Mouse (Mus musculus) CH12.LX (cell line): ENCODE measurements around the gene 5031439G07Rik. TPM values are rescaled to one million over a fixed set of nuclear protein-coding genes. Genes with fewer than 3 reads are reported as not detected.

Source experiments
- DNase-seq: peaks from one replicate; pipeline ENCODE4 v3.0.0-alpha.2; 2013; ENCODE audit errors: extremely low read depth
- H3K27ac ChIP-seq: 2 replicates; pipeline ENCODE4 v1.5.1; 2012; ENCODE audit warnings: low read depth, mild to moderate bottlenecking, control low read depth, moderate library complexity; ENCODE audit not compliant: insufficient read depth
- H3K27me3 ChIP-seq: replicated peaks from 2 replicates; pipeline ENCODE3; 2012; ENCODE audit warnings: inconsistent platforms
- H3K36me3 ChIP-seq, 2 experiments: replicated peaks in 1 of 2; 2 replicates each; pipeline versions ENCODE3 to v1.6.1; 2012; ENCODE audit warnings: inconsistent platforms in 1 of 2, low read length in 1 of 2, mild to moderate bottlenecking in 1 of 2, mixed read lengths in 1 of 2, moderate library complexity in 1 of 2; ENCODE audit not compliant: control insufficient read depth in 1 of 2, insufficient read depth in 1 of 2
- H3K4me1 ChIP-seq, 2 experiments: 2 replicates each; pipeline ENCODE4 v1.6.1; 2012; ENCODE audit warnings: inconsistent platforms in 1 of 2, moderate library complexity in 1 of 2; ENCODE audit not compliant: insufficient read depth in 2 of 2, control insufficient read depth in 1 of 2
- H3K4me2 ChIP-seq: 2 replicates; pipeline ENCODE4 v1.6.1; 2012; ENCODE audit warnings: low read depth, mild to moderate bottlenecking, control low read depth; ENCODE audit not compliant: poor library complexity, insufficient read depth, severe bottlenecking
- H3K4me3 ChIP-seq, 3 experiments: fragments of 150-350 bp in 1 of 3; sonication (generic) in 1 of 3; replicated peaks in 1 of 3; 2 replicates each; pipeline versions ENCODE3 to v1.5.1; 2011 to 2012; ENCODE audit warnings: low read depth in 2 of 3, low read length in 2 of 3, mild to moderate bottlenecking in 2 of 3, moderate library complexity in 2 of 3, control low read depth in 1 of 3, improper control_type of control experiment in 1 of 3, inconsistent platforms in 1 of 3, mixed read lengths in 1 of 3; ENCODE audit not compliant: poor library complexity in 1 of 3
- H3K79me2 ChIP-seq: replicated peaks from 2 replicates; pipeline ENCODE4 v1.6.1; 2012; ENCODE audit warnings: mild to moderate bottlenecking, moderate library complexity; ENCODE audit not compliant: control insufficient read depth, poor library complexity, insufficient read depth, severe bottlenecking; ENCODE audit errors: extremely low read depth
- H3K9ac ChIP-seq: 2 replicates; pipeline ENCODE4 v1.6.1; 2012; ENCODE audit warnings: low read depth, mild to moderate bottlenecking, control low read depth, moderate library complexity; ENCODE audit not compliant: insufficient read depth
- H3K9me3 ChIP-seq: replicated peaks from 2 replicates; pipeline ENCODE3; 2012; ENCODE audit warnings: low read length, inconsistent platforms, mixed read lengths
- BHLHE40 ChIP-seq: IDR thresholded peaks from 2 replicates; pipeline ENCODE4 v1.6.1; 2011; ENCODE audit warnings: mild to moderate bottlenecking, low read depth, low read length, improper control_type of control experiment
- CHD1 ChIP-seq: IDR thresholded peaks from 2 replicates; pipeline ENCODE4 v1.6.1; 2012; ENCODE audit warnings: low read depth, low read length, improper control_type of control experiment, inconsistent platforms
- CTCF ChIP-seq, 2 experiments: IDR thresholded peaks in 1 of 2; conservative IDR thresholded peaks in 1 of 2; 2 replicates each; pipeline ENCODE4 v1.5.1; 2011 to 2012; ENCODE audit warnings: low read depth in 2 of 2, low read length in 2 of 2, improper control_type of control experiment in 1 of 2, inconsistent platforms in 1 of 2, mild to moderate bottlenecking in 1 of 2, moderate library complexity in 1 of 2
- EP300 ChIP-seq: IDR thresholded peaks from 2 replicates; pipeline ENCODE4 v1.6.1; 2011; ENCODE audit warnings: low read length, improper control_type of control experiment
- ETS1 ChIP-seq: conservative IDR thresholded peaks from 2 replicates; pipeline ENCODE4 v1.6.1; 2012; ENCODE audit warnings: low read depth, mild to moderate bottlenecking, inconsistent platforms, low read length, improper control_type of control experiment, moderate library complexity
- IRF4 ChIP-seq: IDR thresholded peaks from 2 replicates; pipeline ENCODE4 v1.6.1; 2014; ENCODE audit warnings: low read depth, mild to moderate bottlenecking, inconsistent platforms, low read length, improper control_type of control experiment
- MEF2A ChIP-seq: IDR thresholded peaks from 2 replicates; pipeline ENCODE4 v1.6.1; 2014; ENCODE audit warnings: low read depth, mild to moderate bottlenecking, inconsistent platforms, low read length, improper control_type of control experiment, borderline replicate concordance
- NRF1 ChIP-seq: IDR thresholded peaks from 2 replicates; pipeline ENCODE4 v1.6.1; 2014; ENCODE audit warnings: low read depth, mild to moderate bottlenecking, inconsistent platforms, low read length, improper control_type of control experiment, moderate library complexity
- RAD21 ChIP-seq: IDR thresholded peaks from 2 replicates; pipeline ENCODE4 v1.6.1; 2011; ENCODE audit warnings: low read depth, mild to moderate bottlenecking, low read length, improper control_type of control experiment, moderate library complexity
- SIN3A ChIP-seq: IDR thresholded peaks from 2 replicates; pipeline ENCODE4 v1.6.1; 2012; ENCODE audit warnings: low read length, improper control_type of control experiment, inconsistent platforms
- SMC3 ChIP-seq: IDR thresholded peaks from 2 replicates; pipeline ENCODE4 v1.6.1; 2011; ENCODE audit warnings: low read depth, low read length, improper control_type of control experiment
- TBP ChIP-seq: conservative IDR thresholded peaks from 2 replicates; pipeline ENCODE4 v1.6.1; 2011; ENCODE audit warnings: low read depth, low read length, improper control_type of control experiment
- UBTF ChIP-seq: IDR thresholded peaks from 2 replicates; pipeline ENCODE4 v1.6.1; 2012; ENCODE audit warnings: low read depth, mild to moderate bottlenecking, inconsistent platforms, low read length, improper control_type of control experiment, moderate library complexity
- USF2 ChIP-seq: conservative IDR thresholded peaks from 2 replicates; pipeline ENCODE4 v1.6.1; 2011; ENCODE audit warnings: low read depth, low read length, improper control_type of control experiment
- dilution Hi-C: fragments of 300-500 bp; cut with MboI; formaldehyde crosslinking; loops from 2 replicates; pipeline ENCODE4 v1.14.3; 2020; ENCODE audit warnings: low sequenced_read_pairs; ENCODE audit not compliant: extremely low pct_unique_long_range_greater_than_20kb, extremely low pct_ligation_motif_present
- in situ Hi-C: fragments of 300-500 bp; cut with MboI; formaldehyde crosslinking; loops from 3 replicates; pipeline ENCODE4 v1.14.3; 2019; ENCODE audit warnings: low sequenced_read_pairs, low pct_ligation_motif_present, low pct_unique_long_range_greater_than_20kb, mixed read lengths
- polyA plus RNA-seq: library from polyadenylated mRNA; unstranded; fragments of >175 nt; gene quantifications from 2 replicates; pipeline ENCODE4 v1.2.1, GENCODE M21; 2012; ENCODE audit warnings: low read depth; ENCODE audit not compliant: insufficient read length
- total RNA-seq, 2 experiments: library from RNA; depleted of rRNA; stranded (reverse); fragments of 300-350 nt in 1 of 2; fragments of >200 nt in 1 of 2; gene quantifications; 2 replicates each; pipeline ENCODE4 v1.2.3; 2012 to 2014

Gene 5031439G07Rik
- total and polyA plus RNA-seq, 3 experiments = 8.6 to 26.0 (median 10.9) TPM

- Histone ChIP-seq H3K36me3 (peaks cover 22 to 42% of the 10 kb centered on the region in 2 experiments), H3K9ac (peak overlapping the region; percentile 94), H3K79me2 (peaks cover 61% of the 10 kb centered on the region), H3K27ac (no peak overlapping the region), H3K4me3 (peak overlapping the region; percentile 64 to 98 (median 94)), H3K27me3 (no peaks in the 10 kb centered on the region), H3K4me1 (peaks cover 0 to 35% of the 10 kb centered on the region in 2 experiments; a peak in 2 of 4 replicates), H3K9me3 (no peaks in the 10 kb centered on the region), H3K4me2 (peak overlapping the region; percentile 100)
- in situ Hi-C loops = loop anchor here (5.0 to 10.0 kb wide), 3 partner anchors 72 to 250 kb away; no protein-coding TSS in a partner anchor
- TF ChIP-seq NRF1 = 0 out of 2 replicates have a peak, but pooled peaks have one; percentile 9
- TF ChIP-seq TBP = no peak
- TF ChIP-seq CHD1 = no peak
- peak; percentile 25; the same call in 1 of the 2 replicates for TF ChIP-seq IRF4
- TF ChIP-seq EP300 = no peak
- peak; percentile 26; the same call in 1 of the 2 replicates for TF ChIP-seq SIN3A
- TF ChIP-seq UBTF = no peak
- TF ChIP-seq SMC3 = peak; percentile 63
- TF ChIP-seq RAD21 = peak; percentile 51
- TF ChIP-seq CTCF (conservative IDR thresholded peaks at IDR 0.05 in 1 of 2, IDR thresholded peaks at IDR 0.05 in 1 of 2; ENCODE audit: low read depth in 2 of 2, low read length in 2 of 2) = peak; percentile 14 to 81; a peak in 2 of 4 replicates
- dilution Hi-C loops = no loop called here
- peak; percentile 55 for DNase-seq
These were observed 63.5 kb downstream of the 5031439G07Rik start for GRCm38 (mm10) chr15:84924781-84925315.

- TF ChIP-seq BHLHE40 (0 out of 2 replicates have a peak, but pooled peaks have one; percentile 39), UBTF (0 out of 2 replicates have a peak, but pooled peaks have one; percentile 75), USF2 (no peak), MEF2A (peak; percentile 5; the same call in 1 of the 2 replicates), CHD1 (no peak), SIN3A (0 out of 2 replicates have a peak, but pooled peaks have one; percentile 14), ETS1 (no peak)
- Histone ChIP-seq H3K79me2 (peaks cover 56% of the 10 kb centered on the region), H3K4me2 (peak overlapping the region; percentile 100), H3K4me3 (peak overlapping the region; percentile 64 to 98 (median 94)), H3K27me3 (no peaks in the 10 kb centered on the region), H3K36me3 (peaks cover 12 to 36% of the 10 kb centered on the region in 2 experiments), H3K4me1 (peaks cover 0 to 47% of the 10 kb centered on the region in 2 experiments; a peak in 3 of 4 replicates), H3K9ac (peak overlapping the region; percentile 94), H3K9me3 (no peaks in the 10 kb centered on the region), H3K27ac (peak overlapping the region; percentile 65)
- in situ Hi-C loops (loop anchor here (5.0 to 10.0 kb wide), 3 partner anchors 74 to 249 kb away; no protein-coding TSS in a partner anchor), dilution Hi-C loops (no loop called here)
- DNase-seq = peak; percentile 24
These were observed 64.7 kb downstream of the 5031439G07Rik start for GRCm38 (mm10) chr15:84923508-84924181.
